ENCODE assay signal across 9 mouse cellular contexts in genomic region chr17:75615335-75615734, GRCm38 (mm10).
DNase-seq lines count a peak whose midpoint lies in the region; ATAC-seq and TF ChIP-seq lines count a peak whose summit lies in the region.
"Had no signal": no experiment of that assay in that cellular context is flagged by ENCODE, and none has a peak within 500 bp of the region (broad histone marks: within the 10 kb centered on the region; RNA-seq: fewer than 3 reads in every experiment).

No protein-coding gene starts in this region.

- no peak for ATAC-seq in midbrain, embryonic 16.5 days
- ATAC-seq in kidney, postnatal 0 days (replicated peaks; ENCODE audit: low FRiP score, low read depth): no peak

- TF ChIP-seq CTCF in kidney, postnatal 0 days (IDR thresholded peaks at IDR 0.05; ENCODE audit: low read depth): peak; percentile 67

- H3K9me3 ChIP-seq in midbrain, embryonic 10.5 days (replicated peaks): no peaks in the 10 kb centered on the region
- H3K9me3 ChIP-seq in midbrain, embryonic 16.5 days (replicated peaks; ENCODE audit: control insufficient read depth, low read length, poor library complexity, severe bottlenecking): no peaks in the 10 kb centered on the region
- H3K9me3 ChIP-seq in kidney, postnatal 0 days (replicated peaks; ENCODE audit: low read length): no peaks in the 10 kb centered on the region
- H3K9me3 ChIP-seq: stomach, embryonic 15.5 days had no signal

- no peak overlapping the region for H3K27ac ChIP-seq in midbrain, embryonic 10.5 days (replicated peaks)
- H3K27ac ChIP-seq in midbrain, embryonic 16.5 days (ENCODE audit: low read length): no peak overlapping the region
- no peak overlapping the region for H3K27ac ChIP-seq in kidney, postnatal 0 days
- H3K27ac ChIP-seq: stomach, embryonic 15.5 days had no signal

- no peaks in the 10 kb centered on the region for H3K4me1 ChIP-seq in midbrain, embryonic 10.5 days
- peaks cover 3% of the 10 kb centered on the region; the same call in 1 of the 2 replicates for H3K4me1 ChIP-seq in midbrain, embryonic 16.5 days (ENCODE audit: control insufficient read depth, insufficient read depth, low read length)
- H3K4me1 ChIP-seq in kidney, postnatal 0 days (replicated peaks; ENCODE audit: insufficient read depth, low read length): no peaks in the 10 kb centered on the region
- H3K4me1 ChIP-seq: stomach, embryonic 15.5 days had no signal

- no peak overlapping the region for H3K9ac ChIP-seq in midbrain, embryonic 16.5 days (ENCODE audit: low read depth, low read length)
- no peak overlapping the region for H3K9ac ChIP-seq in kidney, postnatal 0 days (ENCODE audit: low read depth, low read length)
- H3K9ac ChIP-seq: stomach, embryonic 15.5 days had no signal

- WGBS in midbrain, embryonic 10.5 days: 88% methylated on average over 2 of the region's 2 CpGs
- WGBS in midbrain, embryonic 16.5 days: 88% methylated on average over 2 of the region's 2 CpGs
- 78% methylated on average over 2 of the region's 2 CpGs for WGBS in kidney, postnatal 0 days

- H3K27me3 ChIP-seq in midbrain, embryonic 10.5 days (ENCODE audit: low read depth, poor library complexity, severe bottlenecking): no peaks in the 10 kb centered on the region
- H3K27me3 ChIP-seq in midbrain, embryonic 16.5 days (ENCODE audit: control insufficient read depth, insufficient read depth, low read depth, low read length): no peaks in the 10 kb centered on the region
- no peaks in the 10 kb centered on the region for H3K27me3 ChIP-seq in kidney, postnatal 0 days (ENCODE audit: insufficient read depth, low read length)
- H3K27me3 ChIP-seq: stomach, embryonic 15.5 days had no signal

- intact Hi-C loops in heart, postnatal 25 days (cut with DNase I): no loop called here

- H3K4me3 ChIP-seq in midbrain, embryonic 10.5 days: no peak overlapping the region
- H3K4me3 ChIP-seq in midbrain, embryonic 16.5 days (ENCODE audit: low read depth, low read length): no peak overlapping the region
- no peak overlapping the region for H3K4me3 ChIP-seq in kidney, postnatal 0 days (replicated peaks; ENCODE audit: low read depth, low read length)
- H3K4me3 ChIP-seq: stomach, embryonic 15.5 days had no signal

- H3K4me2 ChIP-seq in midbrain, embryonic 16.5 days (ENCODE audit: low read length): no peak overlapping the region
- H3K4me2 ChIP-seq in kidney, postnatal 0 days (ENCODE audit: low read length): no peak overlapping the region
- H3K4me2 ChIP-seq: stomach, embryonic 15.5 days had no signal

- peak; percentile 11 to 19 for DNase-seq in cerebellum, postnatal 36 days
- no peak for DNase-seq in cerebellum, adult 8-10 months
- DNase-seq in midbrain, embryonic 10.5 days (ENCODE audit: low spot score): peak; percentile 16
- DNase-seq in adrenal gland, postnatal 25 days: peak; percentile 15
- peak; percentile 45 for DNase-seq in kidney, postnatal 0 days (ENCODE audit: low spot score)
- DNase-seq in retina, embryonic 14.5 days (ENCODE audit: low spot score): peak; percentile 50
- no peak for DNase-seq in heart, postnatal 25 days (ENCODE audit: low spot score)

- H3K36me3 ChIP-seq in midbrain, embryonic 10.5 days: no peaks in the 10 kb centered on the region
- H3K36me3 ChIP-seq in midbrain, embryonic 16.5 days (ENCODE audit: control insufficient read depth, insufficient read depth, low read length): no peaks in the 10 kb centered on the region
- no peaks in the 10 kb centered on the region for H3K36me3 ChIP-seq in kidney, postnatal 0 days (ENCODE audit: insufficient read depth, low read length)
- H3K36me3 ChIP-seq: stomach, embryonic 15.5 days had no signal

Comparison
In these comparisons a context has a peak if more than half of its experiments do, and no peak if none do; other contexts are left out.
1. DNase-seq: peak in cerebellum, postnatal 36 days (2 of 2), midbrain, embryonic 10.5 days (single experiment), adrenal gland, postnatal 25 days (single experiment), kidney, postnatal 0 days (single experiment) and retina, embryonic 14.5 days (single experiment); none in cerebellum, adult 8-10 months (single experiment) and heart, postnatal 25 days (single experiment).